Mouse (Mus musculus) megakaryocyte, embryonic 14.5 days (primary cell): ENCODE data around the gene Sufu.

ENCODE experiments used
- FLI1 ChIP-seq: IDR thresholded peaks from 2 replicates; pipeline ENCODE4 v1.6.1; 2012; ENCODE audit warnings: low read length, inconsistent platforms, mixed read lengths
- GATA1 ChIP-seq: IDR thresholded peaks from 3 replicates; pipeline ENCODE4 v1.6.1; 2012; ENCODE audit warnings: mixed read lengths, low read length, inconsistent platforms, borderline replicate concordance

GRCm38 (mm10) chr19:46500581-46501341, 104.1 kb downstream of the Sufu start:
- TF ChIP-seq FLI1, result no peak
- no peak for TF ChIP-seq GATA1
